Mouse (Mus musculus) midbrain, embryonic 14.5 days (tissue): ENCODE measurements around the gene Fam204a. TPM values are rescaled to one million over a fixed set of nuclear protein-coding genes. Genes with fewer than 3 reads are reported as not detected.

Source experiments
- ATAC-seq: fragments of 200-750 bp; cut with Nextera tagmentation; 2 replicates; pipeline ENCODE4 v1.8.0; 2017; ENCODE audit warnings: moderate number of reproducible peaks, moderate library complexity; ENCODE audit not compliant: low FRiP score, low TSS enrichment
- DNase-seq: peaks from one replicate; pipeline ENCODE4 v3.0.0-alpha.2; 2015
- H3K27ac ChIP-seq: fragments of 300-500 bp; sonication (generic); replicated peaks from 2 replicates; pipeline ENCODE4 v1.5.1; 2014; ENCODE audit warnings: mild to moderate bottlenecking, low read depth, low read length, moderate library complexity
- H3K27me3 ChIP-seq: fragments of 300-500 bp; sonication (generic); 2 replicates; pipeline ENCODE4 v1.6.1; 2014; ENCODE audit warnings: low read length, control low read depth, mixed read lengths; ENCODE audit not compliant: control insufficient read depth, insufficient read depth
- H3K36me3 ChIP-seq: fragments of 300-500 bp; sonication (generic); 2 replicates; pipeline ENCODE4 v1.6.1; 2014; ENCODE audit warnings: low read length, control low read depth; ENCODE audit not compliant: control insufficient read depth, insufficient read depth
- H3K4me1 ChIP-seq: fragments of 300-500 bp; sonication (generic); 2 replicates; pipeline ENCODE4 v1.6.1; 2014; ENCODE audit warnings: mild to moderate bottlenecking, antibody characterized with exemption, low read length, control low read depth; ENCODE audit not compliant: control insufficient read depth, insufficient read depth
- H3K4me2 ChIP-seq: fragments of 300-500 bp; sonication (generic); 2 replicates; pipeline ENCODE4 v1.6.1; 2014; ENCODE audit warnings: mild to moderate bottlenecking, low read length, moderate library complexity
- H3K4me3 ChIP-seq: fragments of 300-500 bp; sonication (generic); replicated peaks from 2 replicates; pipeline ENCODE4 v1.5.1; 2014; ENCODE audit warnings: low read depth, low read length
- H3K9ac ChIP-seq: fragments of 300-500 bp; sonication (generic); replicated peaks from 2 replicates; pipeline ENCODE4 v1.6.1; 2014; ENCODE audit warnings: mild to moderate bottlenecking, low read length, moderate library complexity
- H3K9me3 ChIP-seq: fragments of 300-500 bp; sonication (generic); 2 replicates; pipeline ENCODE4 v1.6.1; 2016; ENCODE audit warnings: low read length, control low read depth, mixed read lengths; ENCODE audit not compliant: control insufficient read depth
- WGBS: fragments of 180-500 bp; shearing (Covaris S2); extraction: QIAGEN DNeasy Blood & Tissue Kit; methylation state at CpG from one replicate; pipeline ENCODE4 v1.1.7; 2014; 5-methylcytosine and 5-hydroxymethylcytosine counted together
- polyA plus RNA-seq: library from polyadenylated mRNA; unstranded; fragments of >200 nt; fragmentation: Nextera tagmentation; extraction: Ambion mirVana; gene quantifications from 2 replicates; pipeline ENCODE4 v1.2.1, GENCODE M21; 2014

Fam204a gene
- polyA plus RNA-seq, 1 experiment from 2014 or later, result 98.1 TPM

- H3K27me3 ChIP-seq, result no peaks in the 10 kb centered on the region
- no peak for ATAC-seq
- H3K4me2 ChIP-seq, result no peak overlapping the region
- H3K9ac ChIP-seq, result no peak overlapping the region
- H3K9me3 ChIP-seq, result no peaks in the 10 kb centered on the region
- 0% methylated on average over 2 of the region's 2 CpGs for WGBS
- peaks cover 6% of the 10 kb centered on the region; the same call in 1 of the 2 replicates for H3K4me1 ChIP-seq
- no peak overlapping the region for H3K4me3 ChIP-seq
- no peak overlapping the region for H3K27ac ChIP-seq
- DNase-seq, result peak; percentile 57
- peaks cover 3% of the 10 kb centered on the region; the same call in 1 of the 2 replicates for H3K36me3 ChIP-seq
Observed at GRCm38 (mm10) chr19:60189206-60189605, 37.3 kb downstream of the Fam204a start.

GRCm38 (mm10) chr19:60182901-60183300 lies 43.6 kb downstream of the Fam204a start:
- H3K9ac ChIP-seq, result no peak overlapping the region
- no peak overlapping the region for H3K4me3 ChIP-seq
- DNase-seq (no peak), ATAC-seq (no peak)
- no peaks in the 10 kb centered on the region for H3K4me1 ChIP-seq
- WGBS, result 92% methylated on average over 1 of the region's 1 CpGs
- no peaks in the 10 kb centered on the region for H3K36me3 ChIP-seq
- no peaks in the 10 kb centered on the region for H3K9me3 ChIP-seq
- H3K4me2 ChIP-seq, result no peak overlapping the region
- no peaks in the 10 kb centered on the region for H3K27me3 ChIP-seq
- H3K27ac ChIP-seq, result no peak overlapping the region

- ATAC-seq (no peak), DNase-seq (no peak)
- Histone ChIP-seq H3K36me3 (no peaks in the 10 kb centered on the region), H3K27me3 (no peaks in the 10 kb centered on the region), H3K27ac (no peak overlapping the region), H3K9ac (no peak overlapping the region), H3K4me2 (no peak overlapping the region), H3K4me3 (no peak overlapping the region), H3K9me3 (no peaks in the 10 kb centered on the region), H3K4me1 (no peaks in the 10 kb centered on the region)
- WGBS, result 94% methylated on average over 1 of the region's 1 CpGs
Observed at GRCm38 (mm10) chr19:60182171-60182570, 44.3 kb downstream of the Fam204a start.

GRCm38 (mm10) chr19:60178771-60179563 lies 47.5 kb downstream of the Fam204a start:
- H3K4me2 ChIP-seq, result no peak overlapping the region
- no peaks in the 10 kb centered on the region for H3K36me3 ChIP-seq
- no peaks in the 10 kb centered on the region for H3K9me3 ChIP-seq
- H3K4me3 ChIP-seq, result no peak overlapping the region
- H3K27ac ChIP-seq, result no peak overlapping the region
- no peaks in the 10 kb centered on the region for H3K27me3 ChIP-seq
- DNase-seq (no peak), ATAC-seq (no peak)
- 85% methylated on average over 8 of the region's 8 CpGs for WGBS
- H3K4me1 ChIP-seq, result no peaks in the 10 kb centered on the region
- H3K9ac ChIP-seq, result no peak overlapping the region

- Histone ChIP-seq H3K36me3 (no peaks in the 10 kb centered on the region), H3K9me3 (no peaks in the 10 kb centered on the region), H3K27ac (no peak overlapping the region), H3K4me2 (no peak overlapping the region), H3K27me3 (no peaks in the 10 kb centered on the region), H3K9ac (no peak overlapping the region), H3K4me3 (no peak overlapping the region), H3K4me1 (no peaks in the 10 kb centered on the region)
- ATAC-seq, result no peak
- DNase-seq, result no peak
- 39% methylated on average over 2 of the region's 2 CpGs for WGBS
Observed at GRCm38 (mm10) chr19:60165417-60165816, 61.1 kb downstream of the Fam204a start.

- no peak overlapping the region for H3K4me2 ChIP-seq
- H3K27me3 ChIP-seq, result peaks cover 10% of the 10 kb centered on the region; the same call in 1 of the 2 replicates
- WGBS, result 6% methylated on average over 20 of the region's 20 CpGs
Observed at GRCm38 (mm10) chr19:60160611-60161274, 65.8 kb downstream of the Fam204a start.

GRCm38 (mm10) chr19:60159827-60160226 lies 66.7 kb downstream of the Fam204a start:
- DNase-seq, result no peak
- no peak for ATAC-seq
- 3% methylated on average over 6 of the region's 6 CpGs for WGBS

More at GRCm38 (mm10) chr19:60160611-60161274, 65.8 kb downstream of the Fam204a start:
- H3K9ac ChIP-seq, result no peak overlapping the region
- no peaks in the 10 kb centered on the region for H3K36me3 ChIP-seq
- H3K9me3 ChIP-seq, result no peaks in the 10 kb centered on the region
- no peaks in the 10 kb centered on the region for H3K4me1 ChIP-seq
- ATAC-seq (no peak), DNase-seq (peak; percentile 67)
- H3K4me3 ChIP-seq, result no peak overlapping the region
- H3K27ac ChIP-seq, result no peak overlapping the region

GRCm38 (mm10) chr19:60155266-60155665 lies 71.2 kb downstream of the Fam204a start:
- Histone ChIP-seq H3K36me3 (no peaks in the 10 kb centered on the region), H3K9me3 (no peaks in the 10 kb centered on the region), H3K27ac (no peak overlapping the region), H3K4me2 (no peak overlapping the region), H3K27me3 (peaks cover 20% of the 10 kb centered on the region), H3K9ac (no peak overlapping the region), H3K4me3 (no peak overlapping the region), H3K4me1 (no peaks in the 10 kb centered on the region)
- DNase-seq (no peak), ATAC-seq (no peak)
- 92% methylated on average over 5 of the region's 5 CpGs for WGBS

More at GRCm38 (mm10) chr19:60159827-60160226, 66.7 kb downstream of the Fam204a start:
- Histone ChIP-seq H3K4me3 (no peak overlapping the region), H3K4me1 (no peaks in the 10 kb centered on the region), H3K27ac (no peak overlapping the region), H3K9me3 (no peaks in the 10 kb centered on the region), H3K9ac (no peak overlapping the region), H3K27me3 (peaks cover 16% of the 10 kb centered on the region), H3K4me2 (no peak overlapping the region), H3K36me3 (no peaks in the 10 kb centered on the region)
